Mouse (Mus musculus): ENCODE results near the gene Clns1a.

Gene Clns1a

GRCm38 (mm10) chr7:97733606-97734005, 37.2 kb downstream of the Clns1a start:
- no peak for TF ChIP-seq NANOG (IDR thresholded peaks at IDR 0.05; ENCODE audit: borderline replicate concordance, low read length)
- TF ChIP-seq CTCF (conservative IDR thresholded peaks at IDR 0.05; ENCODE audit: low read length), result no peak
- TF ChIP-seq POU5F1 (IDR thresholded peaks at IDR 0.05; ENCODE audit: borderline replicate concordance, low read length), result no peak

GRCm38 (mm10) chr7:97735021-97735420, 38.6 kb downstream of the Clns1a start:
- Histone ChIP-seq H3K36me3 (ENCODE audit: insufficient read depth, low read length) (no peaks in the 10 kb centered on the region), H3K9me3 (ENCODE audit: low read length) (no peaks in the 10 kb centered on the region), H3K27me3 (ENCODE audit: insufficient read depth, low read length) (peaks cover 37% of the 10 kb centered on the region), H3K4me1 (replicated peaks; ENCODE audit: low read depth, low read length) (peaks cover 13% of the 10 kb centered on the region), H3K4me3 (replicated peaks; ENCODE audit: low read length) (no peak overlapping the region)
- TF ChIP-seq POU5F1 (IDR thresholded peaks at IDR 0.05; ENCODE audit: borderline replicate concordance, low read length) (no peak), CTCF (conservative IDR thresholded peaks at IDR 0.05; ENCODE audit: low read length) (no peak), NANOG (IDR thresholded peaks at IDR 0.05; ENCODE audit: borderline replicate concordance, low read length) (no peak)

More at GRCm38 (mm10) chr7:97733606-97734005, 37.2 kb downstream of the Clns1a start:
- Histone ChIP-seq H3K4me3 (replicated peaks; ENCODE audit: low read length) (no peak overlapping the region), H3K36me3 (ENCODE audit: insufficient read depth, low read length) (no peaks in the 10 kb centered on the region), H3K27me3 (ENCODE audit: insufficient read depth, low read length) (peaks cover 29% of the 10 kb centered on the region), H3K9me3 (ENCODE audit: low read length) (no peaks in the 10 kb centered on the region), H3K4me1 (replicated peaks; ENCODE audit: low read depth, low read length) (peaks cover 25% of the 10 kb centered on the region)

DNA sequence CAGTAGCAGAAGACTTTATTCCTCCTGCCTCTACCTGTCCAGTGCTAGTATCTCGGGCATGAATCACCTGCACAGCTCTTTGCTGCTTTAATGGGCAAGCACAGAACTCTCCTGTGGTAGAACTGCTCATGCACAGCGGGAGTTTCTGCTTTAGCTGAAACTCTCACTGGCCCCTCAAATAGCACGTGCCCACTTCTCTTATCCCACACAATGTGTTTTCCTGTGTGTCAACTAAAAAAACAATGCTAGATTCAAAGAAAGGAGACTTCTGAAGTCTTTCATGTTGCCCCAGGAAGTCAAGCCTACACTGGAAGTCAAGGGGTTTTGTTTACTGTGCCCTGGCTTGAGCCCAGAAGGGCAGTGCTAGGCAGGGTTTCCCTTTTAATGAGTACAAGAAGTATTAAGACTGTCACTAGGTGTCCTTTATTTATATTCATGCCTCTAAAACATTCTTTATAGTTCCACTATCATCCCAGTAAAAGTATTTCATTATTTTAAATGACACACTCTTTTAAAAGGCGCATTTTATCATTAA, 39.5 kb downstream of the Clns1a start:
- Histone ChIP-seq H3K9me3 (ENCODE audit: low read length) (no peaks in the 10 kb centered on the region), H3K4me3 (replicated peaks; ENCODE audit: low read length) (no peak overlapping the region), H3K36me3 (ENCODE audit: insufficient read depth, low read length) (no peaks in the 10 kb centered on the region), H3K4me1 (replicated peaks; ENCODE audit: low read depth, low read length) (peaks cover 21% of the 10 kb centered on the region), H3K27me3 (ENCODE audit: insufficient read depth, low read length) (peaks cover 37% of the 10 kb centered on the region)
- no peak for TF ChIP-seq POU5F1 (IDR thresholded peaks at IDR 0.05; ENCODE audit: borderline replicate concordance, low read length)
- TF ChIP-seq NANOG (IDR thresholded peaks at IDR 0.05; ENCODE audit: borderline replicate concordance, low read length), result no peak
- TF ChIP-seq CTCF (conservative IDR thresholded peaks at IDR 0.05; ENCODE audit: low read length), result no peak

- TF ChIP-seq POU5F1 (IDR thresholded peaks at IDR 0.05; ENCODE audit: borderline replicate concordance, low read length) (no peak), NANOG (IDR thresholded peaks at IDR 0.05; ENCODE audit: borderline replicate concordance, low read length) (no peak), CTCF (conservative IDR thresholded peaks at IDR 0.05; ENCODE audit: low read length) (no peak)
- H3K4me1 ChIP-seq (replicated peaks; ENCODE audit: low read depth, low read length), result peaks cover 34% of the 10 kb centered on the region
These were observed 40.8 kb downstream of the Clns1a start for GRCm38 (mm10) chr7:97737256-97737637.

DNA sequence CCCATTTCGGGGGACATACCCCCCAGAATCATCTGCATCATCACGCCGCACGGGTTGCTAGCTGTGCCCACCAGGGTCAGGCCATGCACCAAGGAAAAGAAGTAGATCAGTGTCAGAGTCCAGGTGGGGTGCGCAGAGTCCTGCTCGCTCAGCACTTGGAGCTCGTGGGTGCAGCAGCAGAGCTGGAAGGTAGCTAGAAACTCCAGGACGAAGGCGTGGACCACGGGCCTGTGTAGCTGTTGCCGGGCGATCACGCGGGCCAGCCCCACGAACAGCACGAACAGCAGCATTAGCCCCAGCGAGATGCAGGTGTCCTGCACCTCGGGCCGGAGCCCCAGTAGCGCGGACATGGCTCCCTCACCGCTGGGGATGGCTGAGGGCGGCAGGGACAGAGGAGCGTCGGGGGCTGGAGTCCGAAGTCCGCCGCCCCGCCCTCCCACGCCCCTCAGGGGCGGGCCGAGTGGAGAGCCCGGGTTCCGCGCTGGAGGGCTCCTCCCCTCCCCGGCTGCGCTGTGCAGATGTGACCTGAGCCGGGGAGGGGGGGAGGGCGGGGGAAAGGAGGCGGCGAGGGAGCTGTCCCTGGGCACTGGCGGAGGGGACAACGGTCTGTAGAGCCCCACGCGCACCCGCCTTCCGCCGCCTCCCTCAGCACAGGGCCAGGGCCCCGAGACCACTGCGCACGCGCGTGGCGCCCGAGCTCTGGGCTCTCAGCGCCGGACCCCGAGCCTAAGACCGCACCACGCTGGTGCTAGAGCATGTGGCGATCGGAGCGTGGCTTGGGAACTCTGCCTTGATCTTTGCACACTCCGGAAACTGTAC, 41.4 kb downstream of the Clns1a start, which contains the start of gene Aqp11:
Gene Aqp11, minus strand, starts transcription at position 652 of the 819 bp plus-strand sequence.
- peak within 1 kb of the TSS; percentile 87 for H3K4me3 ChIP-seq (replicated peaks; ENCODE audit: low read length)
- TF ChIP-seq NANOG (IDR thresholded peaks at IDR 0.05; ENCODE audit: borderline replicate concordance, low read length), result no peak
- TF ChIP-seq CTCF (conservative IDR thresholded peaks at IDR 0.05; ENCODE audit: low read length), result no peak
- TF ChIP-seq POU5F1 (IDR thresholded peaks at IDR 0.05; ENCODE audit: borderline replicate concordance, low read length), result no peak
- no peaks in the 10 kb centered on the region for H3K36me3 ChIP-seq (ENCODE audit: insufficient read depth, low read length)
- peaks cover 40% of the 10 kb centered on the region for H3K4me1 ChIP-seq (replicated peaks; ENCODE audit: low read depth, low read length)
- peaks cover 37% of the 10 kb centered on the region for H3K27me3 ChIP-seq (ENCODE audit: insufficient read depth, low read length)
- no peaks in the 10 kb centered on the region for H3K9me3 ChIP-seq (ENCODE audit: low read length)

More at GRCm38 (mm10) chr7:97737256-97737637, 40.8 kb downstream of the Clns1a start:
- H3K36me3 ChIP-seq (ENCODE audit: insufficient read depth, low read length), result no peaks in the 10 kb centered on the region
- peaks cover 37% of the 10 kb centered on the region for H3K27me3 ChIP-seq (ENCODE audit: insufficient read depth, low read length)
- peak overlapping the region; percentile 87 for H3K4me3 ChIP-seq (replicated peaks; ENCODE audit: low read length)
- H3K9me3 ChIP-seq (ENCODE audit: low read length), result no peaks in the 10 kb centered on the region

GRCm38 (mm10) chr7:97740948-97741347, 44.5 kb downstream of the Clns1a start:
- H3K4me1 ChIP-seq (replicated peaks; ENCODE audit: low read depth, low read length), result peaks cover 58% of the 10 kb centered on the region
- H3K9me3 ChIP-seq (ENCODE audit: low read length), result no peaks in the 10 kb centered on the region

GRCm38 (mm10) chr7:97741756-97742291, 45.4 kb downstream of the Clns1a start:
- Histone ChIP-seq H3K36me3 (ENCODE audit: insufficient read depth, low read length) (no peaks in the 10 kb centered on the region), H3K4me3 (replicated peaks; ENCODE audit: low read length) (no peak overlapping the region), H3K9me3 (ENCODE audit: low read length) (no peaks in the 10 kb centered on the region), H3K4me1 (replicated peaks; ENCODE audit: low read depth, low read length) (peaks cover 56% of the 10 kb centered on the region), H3K27me3 (ENCODE audit: insufficient read depth, low read length) (peaks cover 20% of the 10 kb centered on the region)
- peak; percentile 57; the same call in 1 of the 2 replicates for TF ChIP-seq NANOG (IDR thresholded peaks at IDR 0.05; ENCODE audit: borderline replicate concordance, low read length)
- TF ChIP-seq POU5F1 (IDR thresholded peaks at IDR 0.05; ENCODE audit: borderline replicate concordance, low read length), result no peak
- no peak for TF ChIP-seq CTCF (conservative IDR thresholded peaks at IDR 0.05; ENCODE audit: low read length)

More at GRCm38 (mm10) chr7:97740948-97741347, 44.5 kb downstream of the Clns1a start:
- Histone ChIP-seq H3K27me3 (ENCODE audit: insufficient read depth, low read length) (peaks cover 27% of the 10 kb centered on the region), H3K36me3 (ENCODE audit: insufficient read depth, low read length) (no peaks in the 10 kb centered on the region), H3K4me3 (replicated peaks; ENCODE audit: low read length) (no peak overlapping the region)
- TF ChIP-seq CTCF (conservative IDR thresholded peaks at IDR 0.05; ENCODE audit: low read length) (no peak), NANOG (IDR thresholded peaks at IDR 0.05; ENCODE audit: borderline replicate concordance, low read length) (no peak), POU5F1 (IDR thresholded peaks at IDR 0.05; ENCODE audit: borderline replicate concordance, low read length) (no peak)

DNA sequence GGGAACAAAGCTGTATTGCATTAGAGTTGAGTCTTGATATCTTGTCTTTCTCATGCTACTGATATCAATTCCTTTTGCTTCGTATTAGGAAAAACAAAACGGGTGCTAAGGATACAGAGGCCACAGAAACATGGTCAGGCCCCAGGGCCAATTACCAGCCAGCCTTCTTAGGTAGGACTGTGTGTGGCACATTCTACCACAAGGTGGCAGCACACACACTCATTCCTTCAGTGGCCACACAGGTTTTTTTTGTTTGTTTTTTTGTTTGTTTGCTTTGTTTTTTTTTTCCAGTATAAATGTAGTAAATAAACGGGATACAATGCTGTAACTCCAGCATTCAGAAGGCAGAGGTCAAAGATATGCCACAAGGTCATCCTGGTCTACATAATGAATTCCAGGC, 48.9 kb downstream of the Clns1a start:
- peaks cover 62% of the 10 kb centered on the region for H3K4me1 ChIP-seq (replicated peaks; ENCODE audit: low read depth, low read length)
- H3K36me3 ChIP-seq (ENCODE audit: insufficient read depth, low read length), result no peaks in the 10 kb centered on the region
- H3K27me3 ChIP-seq (ENCODE audit: insufficient read depth, low read length), result no peaks in the 10 kb centered on the region
- TF ChIP-seq NANOG (IDR thresholded peaks at IDR 0.05; ENCODE audit: borderline replicate concordance, low read length) (no peak), CTCF (conservative IDR thresholded peaks at IDR 0.05; ENCODE audit: low read length) (peak; percentile 61)
- no peaks in the 10 kb centered on the region for H3K9me3 ChIP-seq (ENCODE audit: low read length)
- no peak overlapping the region for H3K4me3 ChIP-seq (replicated peaks; ENCODE audit: low read length)

All from E14TG2a.4 (cell line).